Mouse (Mus musculus): ENCODE results near the gene Gse1.

Gene Gse1

DNA sequence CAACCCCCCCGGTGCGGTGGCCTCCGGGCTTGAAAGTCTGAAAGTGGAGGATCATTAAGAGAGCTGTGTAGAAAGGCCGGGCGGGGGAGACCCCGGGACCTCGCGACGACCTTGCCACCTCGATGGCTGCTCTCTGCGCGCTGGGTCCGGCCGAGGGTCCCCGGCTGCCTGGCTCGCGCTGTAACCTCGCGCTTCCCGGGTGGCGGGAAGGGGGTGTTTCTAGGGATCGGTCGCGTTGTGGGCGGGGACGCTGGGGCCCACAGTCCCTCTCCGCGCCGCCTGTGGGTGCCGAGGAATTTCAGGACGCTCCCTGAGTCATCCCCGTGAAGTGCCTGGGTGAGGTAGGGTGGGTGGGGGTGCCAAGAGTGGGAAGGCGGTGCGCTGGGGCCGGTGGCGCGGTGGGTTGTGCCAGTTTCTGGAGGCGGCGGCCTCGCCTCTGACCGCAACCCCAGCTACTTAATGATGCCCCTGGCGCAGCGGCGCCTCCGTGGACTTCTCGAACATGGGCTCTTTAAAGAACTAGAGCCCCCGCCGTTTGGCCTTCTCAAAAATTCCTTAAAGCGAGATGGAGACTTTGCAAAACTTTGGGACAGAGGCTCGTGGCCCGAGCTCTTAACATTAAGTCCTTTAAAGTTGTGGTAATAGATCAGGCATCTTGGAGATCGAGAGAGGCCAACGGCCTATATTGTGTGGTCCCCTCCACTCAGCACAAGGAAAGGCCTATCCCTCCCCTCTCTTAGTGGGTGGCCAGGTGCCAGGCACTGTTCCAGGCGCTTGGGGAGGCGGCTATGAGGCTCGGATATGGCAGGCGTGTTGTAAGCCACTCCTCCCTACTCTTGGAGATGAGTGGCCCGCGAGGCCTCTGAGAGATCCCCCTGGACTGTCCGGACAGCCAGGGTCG lies 308.3 kb downstream of the Gse1 start:
- no peak for DNase-seq (ENCODE audit: low read depth)

DNA sequence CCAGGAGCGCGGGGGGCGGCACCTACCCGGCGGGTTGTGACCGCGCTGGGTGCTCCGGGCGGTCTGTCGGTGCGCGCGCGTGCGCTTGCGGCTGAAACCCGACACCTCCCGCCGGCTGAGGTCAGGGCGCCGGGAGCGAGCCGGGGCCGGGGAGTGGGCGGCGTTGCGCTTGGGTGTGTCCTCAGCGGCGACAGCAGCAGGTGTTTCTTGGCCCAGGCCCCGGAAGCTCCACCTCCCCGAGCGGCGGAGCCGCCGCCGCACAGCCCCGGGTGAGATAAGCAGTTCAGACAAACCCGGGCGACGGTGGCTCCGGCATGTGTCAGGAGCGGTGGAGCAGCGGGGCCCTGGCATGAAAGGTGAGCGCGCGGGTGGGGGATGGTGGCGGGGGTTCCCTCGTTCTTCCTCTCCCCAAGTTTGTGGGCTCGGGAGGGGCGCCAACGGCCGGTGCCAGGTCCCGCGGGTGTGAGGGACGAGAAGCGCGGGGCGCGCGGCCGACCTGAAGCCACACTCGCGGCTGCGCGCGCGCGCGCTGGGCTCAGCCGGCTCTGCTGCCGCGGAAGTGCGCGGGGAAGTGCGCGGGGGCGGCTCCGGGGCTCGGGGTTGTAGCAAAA lies 309.1 kb downstream of the Gse1 start:
- peak; percentile 91 for DNase-seq (ENCODE audit: low read depth)

DNA sequence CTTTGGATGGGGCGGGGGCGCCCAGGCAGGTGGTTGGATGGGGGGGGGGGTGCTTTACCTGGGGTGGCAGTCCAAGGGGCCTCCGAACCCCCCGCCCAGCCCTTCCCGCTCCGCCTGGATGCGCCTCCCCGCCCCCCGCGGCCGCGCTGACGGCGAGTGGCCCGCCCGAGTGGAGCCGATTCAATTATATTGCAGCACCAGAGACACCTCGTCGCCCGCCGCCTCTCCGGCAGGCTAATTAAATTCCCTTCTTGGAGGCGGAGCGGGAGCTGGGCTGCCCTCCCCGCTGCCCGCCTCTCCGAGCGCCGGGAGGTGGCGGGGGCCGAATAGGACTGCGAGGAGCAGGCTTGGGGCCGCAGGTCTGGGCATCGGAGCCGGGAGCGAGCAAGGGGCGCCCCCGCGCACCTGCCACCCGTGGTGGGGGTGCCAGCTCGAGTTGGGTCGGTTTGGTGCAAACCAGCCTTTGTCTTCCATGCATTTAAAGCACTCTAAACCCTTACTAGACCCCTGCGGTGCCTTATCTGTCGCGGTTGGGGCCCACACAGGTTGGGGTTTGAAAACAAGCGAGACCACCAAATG lies 309.7 kb downstream of the Gse1 start:
- no peak for DNase-seq (ENCODE audit: low read depth)

DNA sequence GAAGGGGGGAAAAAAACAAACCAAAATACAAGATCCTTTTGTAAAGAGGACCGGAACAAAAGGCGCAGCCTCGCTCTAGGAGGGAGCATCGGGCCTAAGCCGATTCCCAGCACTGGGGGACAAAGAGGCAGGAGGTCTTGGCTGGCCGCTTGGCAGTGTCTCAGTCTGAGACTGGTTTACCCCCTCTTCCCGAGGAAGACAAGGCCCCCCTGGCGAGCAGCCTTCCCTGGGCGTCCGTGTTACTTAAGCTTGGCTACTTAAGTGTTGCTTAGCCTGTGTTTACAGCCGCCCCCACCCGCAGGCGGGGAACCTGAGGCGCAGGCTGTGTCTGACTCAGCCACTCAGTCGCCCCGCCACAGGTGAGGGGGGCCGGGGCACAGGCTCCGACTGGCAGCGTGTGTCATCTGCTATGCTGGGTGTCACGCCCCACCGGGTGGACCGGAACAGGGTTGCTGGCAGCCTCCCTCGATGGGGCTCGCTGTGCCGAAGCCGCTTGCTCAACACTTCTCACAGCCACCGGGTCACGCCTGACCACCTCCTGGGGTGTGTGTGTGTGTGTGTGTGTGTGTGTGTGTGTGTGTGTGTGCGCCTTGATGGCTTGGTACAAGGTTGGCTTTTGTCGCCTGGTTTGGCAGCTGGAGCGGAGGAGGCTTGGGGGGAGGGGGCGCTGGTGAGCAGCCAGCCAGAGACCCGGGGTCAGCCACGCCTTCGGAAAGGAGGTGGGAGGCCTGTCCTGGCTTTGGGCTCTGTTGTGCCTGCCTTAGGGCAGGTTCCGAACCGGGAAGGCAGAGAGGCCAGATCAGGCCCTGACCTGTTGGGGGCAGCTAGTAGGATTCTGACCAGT lies 310.4 kb downstream of the Gse1 start:
- peak; percentile 92 for DNase-seq (ENCODE audit: low read depth)

DNA sequence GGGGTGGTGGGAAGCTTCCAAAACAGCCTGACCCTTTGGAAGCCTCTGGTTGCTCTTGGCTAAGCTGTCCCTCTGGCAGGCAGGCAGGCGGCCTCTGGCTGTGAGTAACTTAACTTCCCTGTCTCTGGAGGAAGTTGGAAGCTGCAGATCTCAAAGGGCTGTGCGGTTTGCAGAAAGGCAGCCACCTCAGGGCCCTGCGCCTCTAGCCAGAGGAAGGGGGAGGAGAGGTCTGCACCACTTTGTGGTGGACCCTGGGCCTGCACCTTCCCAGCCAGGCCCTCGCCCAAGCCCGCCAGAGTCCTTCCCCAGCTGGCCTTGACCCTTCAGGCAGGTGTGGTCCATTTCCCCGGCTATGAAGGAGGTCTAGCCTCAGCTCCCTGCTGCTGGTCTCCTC lies 311.1 kb downstream of the Gse1 start:
- DNase-seq (ENCODE audit: low read depth), result peak; percentile 47

DNA sequence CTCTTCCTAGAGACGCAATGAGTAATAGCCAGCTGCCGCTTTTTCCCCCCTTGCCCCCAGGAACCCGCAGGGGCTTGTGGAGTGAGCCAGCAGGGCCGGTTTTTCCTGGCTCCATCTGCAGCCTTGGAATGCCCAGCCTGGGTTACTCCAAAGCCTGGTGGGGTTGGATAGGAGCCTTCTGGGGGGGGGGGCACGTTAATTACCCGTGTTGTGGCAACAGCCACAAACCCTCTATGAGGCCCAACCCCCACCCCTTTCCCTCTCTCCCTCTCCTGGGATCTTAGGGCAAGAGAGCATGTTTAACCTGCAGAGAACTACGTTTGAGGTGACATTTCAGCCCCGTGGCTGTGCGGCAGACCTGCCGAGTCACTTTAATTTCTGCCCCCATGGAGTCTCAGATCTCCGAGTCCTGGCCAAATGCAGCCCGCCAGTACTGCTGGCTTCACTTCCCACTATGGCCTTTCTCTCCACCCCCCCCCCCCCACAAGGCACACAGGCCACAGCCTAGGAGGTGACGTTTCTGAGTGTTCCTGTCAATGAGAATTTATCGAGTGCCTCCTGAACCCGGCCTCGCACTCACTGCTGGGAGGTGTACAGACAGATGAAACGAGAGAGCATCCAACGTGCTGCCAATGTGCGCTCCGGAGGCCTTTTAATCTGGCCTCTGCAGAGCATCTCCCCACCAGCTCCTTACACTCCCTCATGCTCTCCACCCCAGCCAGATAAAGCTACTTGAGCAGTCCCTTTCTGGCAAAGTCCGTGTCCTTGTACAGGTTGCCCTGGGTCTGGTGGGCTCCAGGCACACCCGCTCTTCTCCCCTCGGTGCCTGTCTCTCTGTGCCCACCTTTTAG lies 311.7 kb downstream of the Gse1 start:
- DNase-seq (ENCODE audit: low read depth), result peak; percentile 29

DNA sequence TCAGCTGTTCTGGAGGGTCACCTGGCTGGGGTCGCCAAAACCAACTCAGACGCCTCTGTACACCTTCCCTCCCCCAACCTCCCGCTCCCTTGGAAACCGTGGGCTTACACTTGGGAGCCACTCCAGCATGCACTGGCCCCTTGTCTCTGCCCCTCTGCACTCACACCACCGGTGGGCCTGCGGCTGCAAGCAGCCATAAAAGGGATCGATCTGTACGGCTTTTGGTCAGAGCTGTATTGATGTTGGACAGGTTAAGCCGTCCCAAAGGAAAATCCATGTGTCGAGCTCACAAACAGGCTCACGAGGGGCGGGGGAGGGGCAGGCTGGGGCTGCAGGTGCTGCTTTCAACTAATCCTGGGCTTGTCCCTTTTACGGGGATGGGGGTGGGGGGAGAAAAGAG lies 314.7 kb downstream of the Gse1 start:
- DNase-seq (ENCODE audit: low read depth), result peak; percentile 22

DNA sequence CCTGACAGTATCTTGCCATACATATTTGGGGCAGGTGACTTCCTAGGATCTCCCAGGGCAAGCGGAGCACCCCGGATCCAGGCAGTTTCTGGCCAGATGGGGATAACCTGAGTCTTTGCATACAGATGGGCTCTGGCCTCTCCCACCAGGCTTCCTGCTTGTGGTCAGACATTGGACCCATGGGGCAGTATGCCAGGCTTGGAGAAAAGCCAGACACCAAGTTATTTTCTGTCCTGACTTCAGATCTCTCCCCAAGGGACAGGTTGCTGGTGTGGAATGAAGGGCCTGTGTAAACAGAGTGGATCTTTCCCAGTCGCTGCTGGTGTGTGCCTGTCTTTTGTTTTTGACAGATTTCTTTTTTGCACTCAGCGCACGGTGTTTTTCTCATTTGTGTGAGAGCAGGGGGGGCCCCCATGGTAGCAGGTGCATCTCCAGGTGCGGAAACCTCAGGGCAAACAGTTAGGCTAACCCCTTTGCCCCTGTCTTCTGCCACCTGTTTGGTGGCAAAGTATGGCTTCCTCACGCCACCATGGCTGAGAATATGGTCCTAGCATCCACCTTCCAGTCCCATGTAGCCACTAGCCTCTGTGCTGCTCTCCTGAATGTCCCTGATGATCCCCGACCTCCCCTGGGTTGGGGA lies 315.3 kb downstream of the Gse1 start:
- DNase-seq (ENCODE audit: low read depth), result peak; percentile 57

DNA sequence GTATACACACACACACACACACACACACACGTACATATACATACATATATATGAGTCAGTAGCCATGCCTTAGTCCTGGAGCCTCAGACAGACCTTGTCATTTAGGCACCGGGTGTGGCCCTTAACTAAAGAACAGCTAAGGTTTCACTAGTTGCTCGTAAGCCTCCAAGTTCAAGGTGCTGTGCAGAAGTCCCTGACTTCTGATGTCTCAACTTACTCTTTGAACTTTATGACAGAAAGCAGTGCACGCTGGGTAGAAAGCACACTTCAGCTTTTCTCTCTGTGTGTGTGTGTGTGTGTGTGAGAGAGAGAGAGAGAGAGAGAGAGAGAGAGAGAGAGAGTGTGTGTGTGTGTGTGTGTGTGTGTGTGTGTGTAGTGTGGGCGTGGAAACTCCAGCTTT lies 315.9 kb downstream of the Gse1 start:
- peak; percentile 69 for DNase-seq (ENCODE audit: low read depth)

DNA sequence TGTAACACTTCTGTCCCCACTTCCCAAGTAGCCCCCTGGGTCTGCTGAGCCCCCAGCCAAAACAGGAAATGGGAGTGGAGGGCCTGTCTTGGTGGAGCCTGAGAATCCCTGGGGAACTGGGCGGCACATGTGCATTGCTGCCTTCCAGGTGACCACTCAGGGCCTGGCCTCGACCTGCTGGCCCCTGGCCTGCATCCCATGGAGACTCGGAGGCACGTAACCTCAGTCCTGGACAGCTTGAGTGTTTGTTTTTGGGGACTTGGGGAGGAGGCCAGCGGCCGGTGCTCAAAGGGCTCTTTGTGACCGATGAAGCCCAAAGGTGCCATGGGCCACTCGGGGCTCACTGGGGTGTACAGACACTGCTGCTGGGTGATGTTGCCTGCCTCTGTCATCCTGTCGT lies 319.3 kb downstream of the Gse1 start:
- DNase-seq (ENCODE audit: low read depth), result no peak

DNA sequence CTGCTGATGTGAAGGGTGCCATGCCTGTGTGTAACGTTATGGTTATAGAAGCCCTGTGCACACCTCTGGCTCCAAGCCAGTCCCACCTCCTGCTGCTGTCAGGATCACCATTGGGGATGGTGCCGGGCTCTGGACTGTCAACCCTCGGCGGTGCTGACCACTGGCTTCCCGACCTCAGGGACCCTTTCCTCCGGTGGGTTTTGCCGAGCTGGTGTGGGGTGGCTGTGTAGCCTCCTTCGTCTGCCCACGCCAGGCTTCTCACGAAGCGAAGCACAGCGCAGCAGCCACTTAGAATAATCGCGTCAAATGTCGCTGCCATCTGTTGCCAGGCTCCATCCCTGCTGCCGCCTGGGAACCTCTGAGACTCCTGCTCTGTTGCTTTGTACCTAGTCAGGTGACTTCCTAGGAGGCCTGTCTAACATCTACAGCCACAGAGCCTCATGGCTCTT lies 320.1 kb downstream of the Gse1 start:
- no peak for DNase-seq (ENCODE audit: low read depth)

DNA sequence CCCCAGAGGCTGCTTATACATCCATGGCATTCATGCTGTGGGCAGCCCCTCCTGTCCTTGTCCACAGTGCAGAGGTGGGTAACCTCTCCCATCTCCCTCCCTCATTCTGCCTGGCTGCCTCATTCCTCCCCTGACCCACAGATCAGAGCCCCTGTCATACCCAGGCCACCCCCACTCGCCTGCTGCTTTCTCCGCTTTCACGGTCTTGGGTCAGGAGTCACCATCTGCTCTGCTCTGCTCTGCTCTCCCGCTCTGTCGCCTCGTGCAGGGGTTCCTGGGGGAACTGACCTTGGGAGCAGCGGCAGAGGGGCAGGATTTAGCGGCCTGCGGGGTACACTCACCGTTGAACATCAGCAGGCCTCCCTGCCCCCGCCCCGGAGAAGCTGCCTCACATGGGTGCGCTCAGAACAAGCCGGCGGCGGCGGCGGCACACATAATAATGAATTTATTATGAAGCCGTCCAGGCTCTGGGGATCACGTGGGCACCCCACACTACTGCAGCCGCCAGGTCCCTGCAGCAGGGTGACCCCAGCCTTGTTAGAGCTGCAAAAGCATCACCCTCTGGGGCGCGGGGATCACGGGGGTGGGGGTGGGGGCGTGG lies 321.2 kb downstream of the Gse1 start:
- DNase-seq (ENCODE audit: low read depth), result no peak

DNA sequence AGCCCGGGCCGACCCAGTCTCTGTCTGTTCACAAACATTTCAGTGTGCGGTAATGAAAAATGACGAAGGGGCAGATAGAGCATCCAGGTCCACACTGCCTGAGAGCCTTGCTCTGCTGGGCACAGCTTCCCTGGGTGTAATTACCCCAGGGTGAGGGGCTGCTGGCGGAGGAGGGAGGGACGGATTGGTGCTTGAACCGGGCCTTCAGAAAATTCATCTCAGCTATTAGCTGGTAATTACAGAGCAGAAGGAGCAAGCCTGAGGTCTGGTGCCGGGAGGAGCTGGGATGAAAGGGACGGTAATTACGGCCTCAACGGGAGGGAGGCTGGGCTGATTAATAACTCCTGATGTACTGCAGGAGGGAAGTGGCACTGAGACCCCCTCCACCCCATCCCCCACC lies 321.7 kb downstream of the Gse1 start:
- no peak for DNase-seq (ENCODE audit: low read depth)

DNA sequence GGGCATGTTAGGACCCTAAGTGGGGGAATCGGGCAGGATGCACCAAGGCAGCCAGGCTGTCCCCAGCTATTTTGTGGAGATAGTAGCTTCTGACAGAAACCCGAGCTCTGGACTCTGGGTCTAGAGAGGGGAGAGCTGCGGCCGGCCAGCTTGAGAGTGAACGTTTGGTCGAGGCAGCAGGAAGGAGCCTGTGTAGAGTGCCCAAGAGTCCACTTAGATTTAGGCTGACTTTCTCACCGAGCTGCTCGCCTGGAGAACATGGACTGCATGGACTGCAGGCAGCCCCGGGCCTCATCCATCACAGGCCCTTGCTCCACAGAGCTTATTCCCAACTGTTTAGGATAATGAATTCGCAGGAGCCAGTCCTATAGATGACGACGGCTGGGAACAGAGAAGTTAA lies 322.2 kb downstream of the Gse1 start:
- DNase-seq (ENCODE audit: low read depth), result no peak

DNA sequence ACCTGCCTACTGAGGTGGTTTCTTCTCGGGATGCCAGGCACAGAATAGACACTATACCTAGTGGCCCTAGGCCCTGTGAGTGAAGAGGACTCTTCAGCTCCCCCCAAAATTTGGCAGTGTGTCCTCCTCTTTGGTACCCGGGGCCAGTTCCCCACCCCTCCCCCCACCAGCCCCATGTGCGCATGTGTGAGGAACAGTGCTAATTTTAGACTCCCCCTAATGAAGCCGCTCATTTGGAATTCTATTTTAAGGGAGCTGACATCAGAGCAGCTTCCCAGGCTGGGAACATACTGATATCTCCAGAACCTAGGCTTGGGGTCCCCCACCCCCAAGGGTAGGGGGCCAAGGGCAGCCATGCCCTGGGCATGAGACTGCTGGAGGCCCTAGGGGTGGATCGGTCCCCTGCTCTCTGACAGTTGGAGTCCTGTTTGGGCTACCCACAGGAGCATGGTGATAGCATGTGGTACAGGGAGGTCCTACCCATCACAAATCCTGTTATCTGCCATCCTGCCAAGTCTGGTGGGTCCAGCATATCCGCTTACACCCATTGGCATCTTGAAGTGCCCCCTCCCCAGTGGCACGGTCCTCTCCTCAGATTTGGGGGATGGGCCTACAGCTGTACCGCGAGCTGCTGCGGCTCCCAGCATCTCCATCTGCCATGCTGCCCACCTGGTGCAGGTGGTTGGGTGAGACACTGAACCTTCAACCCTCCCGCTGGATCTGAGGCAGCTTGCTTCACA lies 322.9 kb downstream of the Gse1 start:
- DNase-seq (ENCODE audit: low read depth), result no peak

DNA sequence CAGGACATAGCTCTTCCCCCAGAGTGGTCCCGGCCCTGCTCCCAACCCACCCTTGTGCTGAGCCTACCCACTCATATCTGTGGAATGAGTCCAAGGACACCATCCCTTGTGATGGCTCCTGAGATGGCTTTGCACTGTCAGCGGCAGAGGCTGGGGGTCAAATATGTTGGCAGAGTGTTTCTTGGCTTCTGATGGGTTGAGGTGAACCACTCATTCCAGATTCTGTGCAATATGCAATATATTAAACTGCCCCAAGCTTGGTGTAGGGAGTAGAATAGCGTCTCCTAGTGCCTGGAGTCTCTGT lies 323.4 kb downstream of the Gse1 start:
- no peak for DNase-seq (ENCODE audit: low read depth)

DNA sequence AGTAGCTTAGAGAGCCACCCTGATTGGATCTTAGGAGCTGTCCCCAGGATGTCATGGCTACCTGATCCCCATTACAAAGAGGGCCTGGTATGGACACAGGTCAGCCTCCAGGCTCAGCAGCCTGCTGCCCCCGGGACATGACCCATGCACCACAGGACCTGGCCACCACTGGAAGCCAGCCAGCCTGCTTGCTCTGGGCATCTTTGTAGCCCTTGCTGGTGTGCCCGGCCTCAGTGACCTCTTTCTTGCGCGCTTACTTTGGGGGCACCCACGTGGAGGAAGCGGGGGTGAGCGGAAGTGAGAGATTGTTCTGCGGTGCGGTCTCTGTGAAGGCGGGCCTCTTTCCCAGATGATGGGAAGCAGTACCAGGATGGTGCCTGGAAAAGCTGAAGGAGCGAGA lies 324.3 kb downstream of the Gse1 start:
- DNase-seq (ENCODE audit: low read depth), result no peak

DNA sequence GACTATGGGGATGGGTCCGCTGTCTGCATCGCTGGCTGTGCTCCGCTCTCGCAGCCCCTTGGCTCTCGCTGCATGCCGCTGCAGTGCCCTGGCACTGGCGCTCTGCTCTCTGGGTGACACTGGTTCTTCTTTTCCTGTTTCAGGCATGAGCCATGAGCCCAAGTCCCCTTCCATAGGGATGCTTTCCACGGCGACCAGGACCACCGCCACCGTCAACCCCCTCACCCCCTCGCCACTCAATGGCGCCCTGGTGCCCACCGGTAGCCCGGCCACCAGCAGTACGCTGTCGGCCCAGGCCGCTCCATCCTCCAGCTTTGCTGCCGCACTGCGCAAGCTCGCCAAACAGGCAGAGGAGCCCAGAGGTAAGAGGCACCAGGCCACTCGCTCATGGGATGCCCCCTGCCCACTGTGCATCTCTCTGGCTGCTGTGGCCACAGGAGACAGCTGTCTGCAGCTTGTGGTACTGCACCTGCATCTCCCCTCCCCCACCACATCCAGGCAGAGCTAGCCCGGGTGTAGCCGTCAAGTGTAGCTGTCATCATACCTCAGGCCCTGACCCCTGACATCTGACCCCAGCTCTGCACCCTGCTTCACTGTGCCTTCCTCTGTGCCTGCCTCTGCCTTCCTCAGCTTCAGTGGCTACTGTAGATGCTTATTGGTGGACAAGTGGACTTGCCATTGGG lies 325.3 kb downstream of the Gse1 start:
- DNase-seq (ENCODE audit: low read depth), result no peak

DNA sequence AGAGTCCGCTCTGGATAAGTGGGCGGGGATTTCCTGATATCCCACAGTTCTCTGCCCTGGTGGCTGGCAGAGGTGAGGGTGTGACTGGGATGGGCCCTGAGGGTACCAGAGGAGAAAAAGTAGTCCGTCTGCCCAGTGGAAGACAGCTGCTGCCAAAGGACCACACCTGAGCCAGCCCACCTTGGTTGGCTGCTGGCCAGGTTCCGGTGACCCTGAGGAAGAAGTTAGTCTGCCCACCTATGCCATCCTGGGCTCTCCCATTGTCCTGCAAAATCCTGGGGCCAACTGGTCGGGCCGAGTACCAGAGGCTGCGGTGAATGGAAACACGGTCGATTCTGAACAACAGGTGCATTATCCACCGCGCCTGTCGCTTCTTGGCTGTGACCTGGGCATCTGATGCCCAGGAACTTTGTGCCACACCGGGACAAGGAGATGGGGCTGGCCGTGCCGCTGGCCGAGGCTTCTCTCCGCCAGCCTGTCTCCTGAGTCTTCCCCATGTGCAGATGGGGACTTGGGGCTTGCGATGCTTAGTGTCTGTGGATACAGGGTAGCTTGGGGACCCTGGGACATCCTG lies 326.3 kb downstream of the Gse1 start:
- no peak for DNase-seq (ENCODE audit: low read depth)
